Mouse (Mus musculus) brain, embryonic 18.5 days (tissue): ENCODE measurements around the gene E4f1.

Experiments used
- DNase-seq: peaks from one replicate; pipeline ENCODE4 v3.0.0-alpha.2; 2012; ENCODE audit warnings: low read depth, low spot score

The E4f1 gene

DNA sequence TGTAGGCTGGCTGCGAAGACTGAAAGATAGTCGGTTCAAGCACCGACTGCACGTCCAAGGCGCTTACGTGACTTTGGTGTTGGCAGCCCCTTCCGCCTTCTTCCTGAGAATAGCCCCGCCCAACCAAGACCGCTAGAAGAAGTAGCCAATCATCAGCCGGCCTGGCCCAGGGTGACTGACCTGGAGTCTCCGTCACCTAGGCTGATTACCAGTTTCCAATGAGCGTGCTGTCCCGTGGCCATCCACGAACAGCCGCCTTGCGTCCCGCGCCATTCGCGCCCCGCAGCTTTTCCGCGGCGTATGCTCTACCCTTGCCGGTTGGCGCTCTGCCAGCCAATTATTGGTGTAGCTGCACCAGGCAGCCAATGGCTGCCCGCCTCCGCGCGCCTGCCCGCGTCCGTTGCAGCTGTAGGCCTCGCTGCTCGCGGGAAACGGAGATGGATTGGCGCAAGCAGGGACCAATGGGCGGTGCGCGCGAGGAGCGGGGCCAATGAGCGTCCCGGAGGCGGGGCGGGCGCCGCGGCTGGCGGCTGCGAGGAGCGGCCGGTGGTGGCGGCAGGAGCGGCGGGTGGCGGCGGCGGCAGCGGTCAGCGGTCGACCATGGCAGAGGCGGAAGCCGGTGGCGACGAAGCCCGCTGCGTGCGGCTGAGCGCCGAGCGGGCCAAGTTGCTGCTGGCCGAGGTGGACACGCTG lies at the start of gene E4f1, which contains the start of gene Pgp:
Gene E4f1, minus strand, starts transcription at position 404 of the 693 bp plus-strand sequence.
Gene Pgp, plus strand, starts transcription at position 483 of the 693 bp plus-strand sequence.
- peak; percentile 97 for DNase-seq

DNA sequence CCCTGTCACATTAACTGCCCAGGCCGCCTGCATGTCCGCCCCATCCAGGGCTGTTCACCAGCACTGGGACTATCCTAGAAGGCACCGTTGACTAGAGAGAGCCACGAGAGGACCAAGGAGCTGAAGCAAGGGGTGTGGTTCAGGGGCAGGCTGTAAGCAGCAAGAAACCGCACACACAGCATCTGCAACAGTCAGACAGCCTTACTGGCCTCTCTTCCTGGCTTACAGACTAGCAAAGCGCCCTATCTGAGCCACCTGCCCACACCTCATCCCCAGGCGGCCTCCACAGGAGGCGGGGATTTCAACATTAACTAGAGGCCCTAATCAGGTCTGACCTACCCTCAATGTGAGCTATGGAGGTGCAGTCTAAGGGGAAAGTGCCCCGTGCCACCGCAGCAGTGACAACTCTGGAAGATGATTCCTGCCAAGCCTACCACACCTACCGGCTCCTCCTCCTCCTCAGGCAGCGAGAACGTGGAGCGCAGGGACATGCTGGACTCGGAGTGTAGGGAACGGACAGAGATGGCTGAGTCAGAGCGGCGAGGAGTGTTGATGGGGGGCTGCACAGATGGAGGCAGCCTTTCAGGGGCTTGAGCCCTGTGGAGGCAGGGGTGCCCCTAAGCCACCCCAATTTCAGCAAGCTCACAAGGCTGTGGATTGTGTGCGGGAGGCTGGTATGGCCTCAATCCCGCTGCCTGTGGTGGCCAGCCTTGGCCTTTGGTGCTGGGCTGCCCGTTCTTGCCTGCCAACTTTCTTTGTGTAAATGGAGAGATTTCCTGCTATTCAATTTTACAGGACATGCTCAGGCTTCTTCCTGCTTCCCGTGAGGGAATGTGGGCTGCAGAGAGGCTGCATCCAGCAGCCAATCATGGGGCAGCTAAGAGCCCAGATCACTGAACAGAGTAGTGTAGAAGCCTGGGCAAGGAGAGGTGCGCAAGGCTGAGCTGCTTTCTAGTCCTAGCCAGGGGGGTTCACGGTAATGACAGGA lies 44.5 kb upstream of the E4f1 start:
- DNase-seq = no peak

DNA sequence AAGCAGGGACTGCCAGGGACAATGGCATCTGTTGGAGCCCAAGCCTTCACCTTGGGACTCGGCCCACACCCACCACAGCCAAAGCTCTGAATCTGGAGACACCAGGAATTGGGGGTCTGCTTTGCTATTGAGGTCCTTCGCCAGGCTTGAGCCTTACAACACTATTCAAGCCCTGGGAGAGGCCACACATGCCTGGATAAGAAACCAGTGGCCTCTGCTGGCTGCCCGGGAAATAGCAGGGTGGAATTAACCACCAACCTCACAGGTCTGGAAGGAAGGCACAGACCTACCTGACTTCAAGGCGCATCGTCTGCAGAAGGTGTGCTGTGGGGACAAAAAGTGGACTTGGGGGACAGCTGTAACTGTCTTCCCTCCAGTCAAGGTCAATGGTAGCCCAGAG lies 43.5 kb upstream of the E4f1 start:
- no peak for DNase-seq

DNA sequence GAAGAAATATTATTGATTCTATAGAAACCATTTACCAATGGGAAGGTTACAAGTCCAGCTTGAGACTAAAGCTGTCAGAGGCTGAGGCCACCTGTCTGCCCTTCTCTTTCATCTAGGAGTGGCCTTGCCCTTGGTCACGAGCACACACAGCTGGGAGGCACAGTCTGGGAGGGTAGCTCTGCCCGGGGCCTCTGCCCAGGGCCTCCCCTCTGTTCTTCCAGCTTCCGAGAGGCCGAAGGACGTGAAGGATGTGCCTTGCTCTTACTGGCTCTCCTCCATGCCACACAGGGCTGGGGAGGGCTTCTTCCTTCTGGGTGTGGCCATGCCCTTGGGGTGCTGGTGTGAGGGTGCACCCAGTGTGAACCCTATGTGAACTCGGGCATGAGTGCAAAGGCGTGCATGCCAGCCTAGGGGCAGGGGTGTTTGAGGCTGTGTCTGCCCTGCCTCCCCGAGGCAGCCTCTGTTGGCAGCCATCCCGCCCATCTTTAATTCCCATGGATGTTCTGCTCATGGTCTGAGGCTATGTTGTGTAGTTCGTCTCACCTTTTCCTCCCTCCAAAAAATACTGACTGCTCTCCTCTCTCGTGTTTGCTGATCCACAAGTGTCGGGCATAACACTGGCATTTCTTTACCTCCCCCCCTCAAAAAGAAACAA lies 37.8 kb upstream of the E4f1 start:
- DNase-seq = no peak

DNA sequence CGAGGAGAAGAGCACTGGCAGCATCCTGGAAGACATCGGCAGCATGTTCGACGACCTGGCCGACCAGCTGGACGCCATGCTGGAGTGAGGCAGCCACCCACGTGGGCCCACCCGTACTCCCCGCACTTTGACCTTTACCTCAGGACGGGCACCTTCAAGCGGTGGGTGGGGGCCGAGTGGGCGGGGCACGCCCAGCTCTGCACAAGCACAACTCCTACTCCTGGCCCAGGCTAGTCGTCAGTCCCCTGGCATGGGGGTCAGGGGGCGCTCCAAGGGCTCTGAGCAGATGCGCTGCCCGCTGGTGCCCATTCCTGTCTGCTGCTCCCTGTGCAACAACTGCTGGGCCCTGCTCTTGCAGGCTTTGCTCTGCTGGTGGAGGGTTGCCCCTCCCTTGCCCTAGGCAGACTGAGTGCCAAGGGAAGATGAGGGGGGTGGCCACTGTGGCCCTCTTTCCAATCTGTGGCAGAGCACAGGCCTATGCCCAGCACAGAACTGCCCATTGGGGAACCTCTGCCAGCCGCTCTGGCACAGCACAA lies 37.1 kb upstream of the E4f1 start:
- DNase-seq = no peak

DNA sequence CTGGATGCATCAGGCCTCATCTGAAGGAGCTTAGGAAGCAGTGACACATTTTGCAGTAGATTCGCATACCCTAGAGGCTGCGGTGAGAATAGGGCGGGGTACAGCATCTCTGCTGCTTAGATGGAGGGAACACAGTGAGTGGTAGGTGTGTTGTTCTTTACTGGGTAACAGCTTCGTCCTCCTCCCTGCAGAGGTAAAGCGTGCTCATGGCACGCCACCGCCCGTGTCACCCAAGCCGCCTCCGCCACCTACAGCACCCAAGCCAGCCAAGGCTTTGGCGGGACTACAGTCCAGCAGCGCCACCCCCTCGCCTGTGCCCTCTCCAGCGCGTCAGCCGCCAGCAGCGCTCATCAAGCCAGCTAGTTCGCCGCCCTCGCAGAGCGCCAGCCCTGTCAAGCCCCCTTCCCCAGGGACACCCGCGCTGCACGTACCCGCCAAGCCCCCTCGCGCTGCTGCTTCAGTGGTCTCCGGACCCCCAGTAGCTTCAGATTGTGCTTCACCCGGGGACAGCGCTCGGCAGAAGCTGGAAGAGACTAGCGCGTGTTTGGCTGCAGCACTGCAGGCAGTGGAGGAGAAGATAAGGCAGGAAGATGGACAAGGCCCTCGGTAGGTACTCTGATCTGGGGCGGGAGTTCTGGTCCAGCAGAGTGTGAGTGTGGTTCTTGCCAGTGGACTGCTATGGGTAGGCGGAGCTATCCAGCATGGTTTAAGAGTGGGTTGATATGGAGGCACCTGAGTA lies 36.4 kb upstream of the E4f1 start:
- no peak for DNase-seq

DNA sequence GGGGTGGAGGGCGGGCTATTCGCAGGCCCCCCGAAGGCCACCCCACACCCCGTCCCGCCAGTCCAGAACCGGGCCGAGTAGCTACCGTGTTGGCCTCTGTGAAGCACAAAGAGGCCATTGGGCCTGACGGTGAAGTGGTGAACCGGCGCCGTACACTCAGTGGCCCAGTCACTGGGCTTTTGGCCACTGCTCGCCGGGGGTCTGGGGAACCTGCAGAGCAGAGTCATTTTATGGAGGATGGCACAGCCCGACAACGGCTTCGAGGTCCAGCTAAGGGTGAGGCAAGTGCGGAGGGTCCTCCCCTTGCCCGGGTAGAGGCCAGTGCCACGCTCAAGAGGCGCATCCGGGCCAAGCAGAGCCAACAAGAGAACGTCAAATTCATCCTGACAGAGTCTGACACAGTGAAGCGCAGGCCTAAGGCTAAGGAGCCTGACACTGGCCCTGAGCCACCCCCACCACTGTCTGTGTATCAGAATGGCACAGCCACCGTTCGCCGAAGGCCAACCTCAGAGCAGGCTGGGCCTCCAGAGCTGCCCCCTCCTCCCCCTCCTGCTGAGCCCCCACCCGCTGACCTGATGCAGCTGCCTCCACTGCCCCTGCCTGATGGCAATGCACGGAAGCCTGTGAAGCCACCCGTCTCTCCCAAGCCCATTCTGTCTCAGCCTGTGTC lies 35.3 kb upstream of the E4f1 start:
- no peak for DNase-seq

DNA sequence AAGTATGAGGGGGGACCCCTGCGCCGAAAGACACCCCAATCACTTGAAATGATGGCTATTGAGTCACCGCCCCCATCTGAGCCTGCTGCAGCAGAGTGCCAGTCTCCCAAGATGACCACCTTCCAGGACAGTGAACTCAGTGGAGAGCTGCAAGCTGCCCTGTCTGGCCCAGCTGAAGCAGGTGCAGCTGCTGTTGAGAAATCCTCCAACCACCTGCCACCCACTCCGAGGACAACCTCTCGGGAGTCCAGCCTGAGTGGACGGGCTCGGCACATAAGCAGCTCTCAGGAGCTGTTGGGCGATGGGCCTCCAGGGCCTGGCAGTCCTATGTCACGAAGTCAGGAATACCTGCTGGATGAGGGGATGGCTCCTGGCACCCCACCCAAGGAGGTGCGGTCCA lies 34.0 kb upstream of the E4f1 start:
- DNase-seq = no peak

DNA sequence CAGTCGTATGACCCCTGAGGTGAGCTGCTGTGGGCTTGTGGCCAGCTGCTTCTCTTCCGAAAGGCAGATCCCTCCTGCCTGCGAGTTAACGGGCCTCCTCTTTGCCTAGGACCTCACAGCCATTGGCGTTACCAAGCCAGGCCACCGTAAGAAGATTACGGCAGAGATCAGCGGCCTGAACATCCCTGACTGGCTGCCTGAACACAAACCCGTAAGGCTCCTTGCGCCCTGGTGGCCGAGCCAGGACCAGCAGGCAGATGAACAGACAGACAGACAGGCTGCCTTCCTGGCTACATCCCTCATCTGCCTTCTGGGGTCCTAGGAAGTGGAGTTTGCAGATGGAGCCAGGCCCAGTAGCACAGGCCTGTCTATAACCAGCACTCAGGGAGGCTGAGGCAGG lies 32.1 kb upstream of the E4f1 start:
- DNase-seq = no peak

DNA sequence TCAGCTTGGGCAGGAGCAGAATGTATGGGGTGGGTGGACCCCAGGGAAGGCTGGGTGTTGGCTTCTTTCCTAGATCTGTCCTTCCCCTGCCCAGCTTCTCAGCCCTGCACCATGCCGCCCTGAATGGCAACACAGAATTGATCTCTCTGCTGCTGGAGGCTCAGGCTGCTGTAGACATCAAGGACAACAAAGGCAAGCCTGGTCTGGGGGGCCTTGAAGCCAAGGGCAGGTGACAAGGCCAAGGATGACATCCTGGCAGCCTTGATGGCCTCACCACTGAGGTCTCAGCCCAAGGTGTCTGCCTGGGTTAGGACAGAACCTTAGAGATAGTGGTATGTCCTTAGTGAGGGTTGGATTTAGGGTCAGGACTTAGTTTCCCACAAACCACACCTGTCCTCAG lies 25.9 kb upstream of the E4f1 start:
- no peak for DNase-seq

DNA sequence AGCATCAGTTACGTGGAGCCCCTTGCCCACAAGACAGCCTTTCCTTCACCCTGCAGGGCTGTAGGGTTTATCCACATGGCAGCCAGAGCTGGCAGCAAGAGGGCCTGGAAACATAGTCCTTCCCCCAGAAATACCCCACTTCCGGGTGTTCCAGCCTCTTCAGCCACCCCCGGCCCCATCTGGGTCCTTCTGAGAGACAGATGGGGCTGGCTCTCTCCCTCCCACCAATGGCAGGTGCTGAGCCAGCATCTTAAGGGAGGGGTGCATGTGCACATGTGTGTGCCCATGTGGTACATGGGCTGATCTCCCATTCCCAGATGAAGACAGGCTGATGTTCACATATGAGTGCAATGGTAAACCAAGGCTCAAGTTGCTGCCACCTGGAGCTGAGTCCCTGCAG lies 25.3 kb upstream of the E4f1 start:
- DNase-seq = no peak

DNA sequence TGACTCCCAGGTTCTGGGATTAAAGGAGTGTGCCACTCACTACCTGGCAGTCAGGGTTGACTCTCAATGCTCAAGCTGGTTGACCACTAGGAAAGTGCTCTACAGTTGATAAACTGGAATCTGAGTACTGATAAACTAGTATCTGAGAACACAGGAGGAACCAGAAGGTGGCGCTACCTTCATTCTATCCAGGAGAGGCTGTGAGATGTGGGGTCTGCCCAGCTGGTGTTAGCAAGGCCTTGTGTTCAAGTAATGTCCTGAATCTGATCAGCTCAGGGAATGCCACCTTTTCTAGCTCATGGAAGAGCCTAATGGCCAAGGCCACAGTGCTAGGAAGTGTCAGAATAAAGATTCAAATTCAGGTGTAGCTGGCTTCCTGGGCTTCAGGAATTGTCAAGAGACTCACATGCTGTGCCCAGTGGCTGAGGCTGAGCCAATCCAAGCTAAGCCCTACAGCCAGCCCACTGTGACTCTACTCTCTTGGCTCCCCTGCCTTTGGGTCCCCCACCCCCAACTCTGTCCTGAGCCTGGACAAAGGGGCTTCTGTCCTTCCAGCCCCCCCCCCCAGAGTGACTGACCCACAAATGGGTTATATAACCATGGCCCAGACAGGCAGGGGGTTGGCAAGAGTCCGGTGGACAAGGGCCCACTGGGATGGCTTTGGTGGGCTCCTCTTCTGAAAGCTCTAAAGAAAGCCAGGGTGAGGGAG lies 24.7 kb upstream of the E4f1 start:
- no peak for DNase-seq

DNA sequence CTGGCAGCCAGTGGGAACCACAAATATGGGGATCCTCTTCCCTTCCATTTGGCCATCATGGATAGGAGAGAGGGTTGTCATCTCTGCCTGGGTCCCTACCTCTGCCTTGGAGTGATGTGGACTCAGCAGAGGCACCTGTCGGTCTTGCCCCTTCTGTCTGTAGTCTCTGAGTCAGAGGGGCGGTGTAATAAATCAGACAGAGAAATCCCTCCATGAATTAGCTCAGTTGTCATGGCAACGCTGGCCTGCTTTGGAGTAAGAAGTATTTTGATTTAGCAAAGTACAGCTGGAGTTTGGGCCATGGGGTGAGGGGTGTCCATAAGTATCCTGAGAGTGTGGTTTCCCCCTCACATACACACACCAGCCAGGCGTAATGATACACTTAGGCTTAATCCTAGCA lies 20.3 kb upstream of the E4f1 start:
- no peak for DNase-seq

DNA sequence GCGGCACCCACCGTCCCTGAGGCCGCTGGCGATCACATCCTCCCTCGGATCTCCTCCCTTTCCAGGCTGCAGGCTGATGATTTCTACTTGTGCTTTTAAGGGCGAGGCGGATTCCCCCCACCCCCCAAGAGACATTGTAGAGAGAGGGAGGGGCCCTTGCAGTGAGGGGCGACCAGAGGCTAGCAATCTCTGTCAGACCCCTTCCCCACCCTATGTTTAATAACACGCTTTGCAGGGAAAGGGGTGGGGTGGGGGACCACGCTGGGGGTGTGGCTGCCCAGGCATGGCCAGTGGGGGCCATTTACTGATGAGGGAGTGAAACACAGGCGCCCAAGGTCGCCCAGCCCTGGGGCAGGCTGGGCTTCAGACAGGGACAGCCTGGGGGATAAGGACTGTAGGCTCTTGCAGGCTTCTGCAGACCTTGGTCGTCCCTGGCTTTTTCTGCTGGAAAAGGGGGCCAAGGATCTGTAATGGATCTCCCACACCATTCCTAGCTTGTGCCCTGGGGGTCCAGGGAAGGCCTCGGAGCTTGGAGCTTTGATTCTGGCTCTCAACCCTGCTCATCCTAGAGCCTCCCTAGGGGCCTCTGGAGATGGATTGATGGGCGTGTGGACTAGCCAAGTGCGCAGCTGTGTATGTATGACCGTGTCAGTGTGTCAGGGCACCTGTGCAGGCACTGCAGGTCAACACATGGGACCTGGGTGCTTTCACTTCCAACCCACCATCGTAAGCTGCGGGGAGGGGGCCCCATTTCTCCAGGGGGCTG lies 19.3 kb upstream of the E4f1 start:
- no peak for DNase-seq

DNA sequence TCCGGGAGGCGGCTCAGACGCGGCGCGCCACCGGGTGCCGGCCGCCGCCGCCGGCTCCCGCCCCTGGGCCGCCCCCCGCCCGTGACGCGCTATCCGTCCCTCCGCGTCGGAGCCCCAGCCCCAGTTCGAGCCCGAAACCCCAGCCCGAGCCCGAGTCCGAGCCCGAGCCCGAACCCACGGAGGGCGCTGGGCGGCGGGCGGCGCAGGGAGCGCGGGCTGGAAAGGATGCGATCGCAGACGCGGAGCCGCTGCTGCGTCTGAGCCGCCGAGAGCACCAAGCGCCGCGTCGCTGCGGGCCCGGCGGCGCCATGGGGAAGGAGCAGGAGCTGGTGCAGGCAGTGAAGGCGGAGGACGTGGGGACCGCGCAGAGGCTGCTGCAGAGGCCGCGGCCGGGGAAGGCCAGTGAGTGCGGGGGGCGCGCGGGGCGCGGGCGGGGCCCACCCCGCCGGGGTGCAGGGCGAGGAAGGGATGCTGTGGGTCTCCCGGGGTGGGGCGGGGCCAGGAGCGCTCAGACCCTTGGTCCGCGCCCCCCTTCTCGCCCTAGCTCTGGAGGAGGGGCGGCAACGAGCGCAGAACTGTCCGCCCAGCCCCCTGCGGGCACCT lies 18.6 kb upstream of the E4f1 start:
- DNase-seq = no peak

DNA sequence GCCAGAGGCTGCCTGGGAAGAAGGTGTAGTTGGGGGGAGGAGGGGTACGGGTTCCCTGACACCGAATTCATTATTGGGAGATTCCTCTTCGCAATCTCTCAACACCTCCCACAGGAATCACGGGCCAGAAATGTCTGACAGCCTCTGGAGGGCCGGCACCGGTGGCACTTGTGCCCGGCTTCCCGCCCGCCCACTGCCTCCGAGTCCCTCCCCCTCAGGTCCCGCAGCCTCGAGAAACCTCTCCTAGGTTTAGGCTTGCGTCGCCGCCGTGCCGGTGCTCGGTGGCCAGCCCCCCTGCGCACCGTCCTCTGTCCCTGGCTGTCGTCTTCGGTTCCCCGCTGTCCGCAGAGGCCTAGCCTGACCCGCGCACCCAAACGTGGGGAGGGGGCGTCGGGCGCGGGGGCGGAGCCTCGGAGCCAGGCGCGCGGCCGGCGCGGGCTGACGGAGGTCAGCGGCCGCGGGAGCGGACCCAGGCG lies 18.1 kb upstream of the E4f1 start, which contains the start of gene Caskin1:
Gene Caskin1, plus strand, starts transcription at position 416 of the 476 bp plus-strand sequence.
- DNase-seq = no peak

DNA sequence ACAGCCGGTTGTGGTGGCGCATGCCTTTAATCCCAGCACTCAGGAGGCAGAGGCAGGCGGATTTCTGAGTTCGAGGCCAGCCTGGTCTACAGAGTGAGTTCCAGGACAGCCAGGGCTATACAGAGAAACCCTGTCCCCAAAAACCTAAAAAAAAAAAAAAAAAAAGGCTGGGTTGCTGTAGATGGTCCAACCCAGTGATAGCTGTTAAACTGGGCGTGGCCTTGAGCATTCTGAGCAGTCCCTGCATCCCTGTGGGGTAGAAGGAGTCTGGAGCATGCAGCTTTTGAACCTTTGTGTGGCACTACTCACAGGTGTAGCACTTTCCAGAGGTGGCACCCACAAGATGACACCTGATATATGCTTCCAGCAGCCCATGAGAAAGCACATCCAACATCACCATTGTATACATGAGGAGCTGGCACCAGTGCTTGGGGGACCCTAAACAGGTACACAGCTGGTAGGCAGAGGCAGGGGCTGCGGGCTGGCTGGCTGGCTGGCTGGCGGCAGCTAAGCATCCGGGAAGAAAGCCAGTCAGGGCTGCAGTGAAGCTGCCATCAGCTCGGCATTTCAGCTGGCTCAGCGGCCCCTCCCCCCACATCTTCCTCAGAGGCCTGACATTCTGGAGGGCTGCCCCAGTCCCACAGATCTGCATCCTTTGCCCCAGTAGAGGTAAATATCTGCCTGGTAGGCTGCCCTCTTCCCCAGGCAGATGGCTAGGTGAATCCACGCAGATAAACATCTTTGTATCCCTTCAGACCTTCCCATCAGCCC lies 15.2 kb upstream of the E4f1 start:
- DNase-seq = no peak

DNA sequence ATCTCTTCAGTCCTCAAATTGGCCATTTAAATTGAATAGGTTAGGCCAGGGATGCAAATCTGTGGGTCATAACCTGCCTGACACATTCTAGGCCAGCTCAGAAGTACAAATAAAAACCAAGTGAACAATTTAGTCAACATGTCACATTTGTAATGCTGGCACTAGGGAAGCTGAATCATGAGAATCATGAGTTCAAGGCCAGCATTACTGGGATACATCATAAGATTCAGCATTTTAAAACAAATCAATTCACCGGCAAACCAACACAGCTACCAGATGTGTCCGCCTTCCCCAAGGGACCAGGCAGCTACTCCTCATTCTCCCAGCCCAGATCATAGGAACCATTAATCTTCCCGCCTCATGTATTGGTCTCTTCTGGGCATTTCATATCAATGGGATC lies 13.4 kb upstream of the E4f1 start:
- DNase-seq = no peak
